Mouse (Mus musculus): ENCODE measurements around the gene Map1lc3b. TPM values are rescaled to one million over a fixed set of nuclear protein-coding genes. Genes with fewer than 3 reads are reported as not detected.

Gene Map1lc3b
- polyA plus RNA-seq, 1 experiment = 52.4 TPM

DNA sequence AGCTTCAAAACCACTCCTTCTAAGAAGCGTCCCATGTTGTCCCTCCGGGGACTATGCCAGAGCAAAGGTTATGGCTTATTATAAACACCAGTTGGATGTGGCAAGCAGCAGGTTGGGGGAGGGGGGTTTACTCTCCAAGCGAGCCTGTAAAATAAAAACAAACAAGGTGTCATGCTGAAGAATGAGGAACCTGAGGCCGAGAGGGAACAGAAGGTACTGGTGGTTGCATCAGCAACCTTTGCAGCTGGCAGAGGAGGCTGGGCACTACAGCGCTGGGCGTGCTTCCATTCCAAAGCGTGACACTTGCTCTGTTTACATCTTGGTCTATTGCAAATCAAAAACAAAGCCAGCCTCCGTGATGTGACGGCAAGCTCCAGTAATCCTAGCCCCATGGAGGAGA, 9.7 kb upstream of the Map1lc3b start:
- no peaks in the 10 kb centered on the region for H3K36me3 ChIP-seq (ENCODE audit: control insufficient read depth, insufficient read depth, low read length)
- H3K27ac ChIP-seq (ENCODE audit: insufficient read depth, low read length) = peak overlapping the region; percentile 0; the same call in 1 of the 2 replicates
- no peaks in the 10 kb centered on the region for H3K27me3 ChIP-seq (ENCODE audit: control insufficient read depth, insufficient read depth, low read length)
- TF ChIP-seq POLR2A (IDR thresholded peaks at IDR 0.05; ENCODE audit: low read depth, low read length) (no peak), CTCF (IDR thresholded peaks at IDR 0.05; ENCODE audit: extremely low read depth, insufficient read depth, insufficient read length, insufficient replicate concordance) (no peak)
- peaks cover 10% of the 10 kb centered on the region; the same call in 1 of the 2 replicates for H3K4me1 ChIP-seq (ENCODE audit: control insufficient read depth, insufficient read depth, insufficient read length)
- no peak for DNase-seq (ENCODE audit: low read depth in 1 of 2, low spot score in 2 of 2)
- 32% methylated on average over 9 of the region's 9 CpGs for WGBS
- H3K4me3 ChIP-seq (ENCODE audit: extremely low read depth, insufficient read depth, insufficient read length) = no peak overlapping the region

DNA sequence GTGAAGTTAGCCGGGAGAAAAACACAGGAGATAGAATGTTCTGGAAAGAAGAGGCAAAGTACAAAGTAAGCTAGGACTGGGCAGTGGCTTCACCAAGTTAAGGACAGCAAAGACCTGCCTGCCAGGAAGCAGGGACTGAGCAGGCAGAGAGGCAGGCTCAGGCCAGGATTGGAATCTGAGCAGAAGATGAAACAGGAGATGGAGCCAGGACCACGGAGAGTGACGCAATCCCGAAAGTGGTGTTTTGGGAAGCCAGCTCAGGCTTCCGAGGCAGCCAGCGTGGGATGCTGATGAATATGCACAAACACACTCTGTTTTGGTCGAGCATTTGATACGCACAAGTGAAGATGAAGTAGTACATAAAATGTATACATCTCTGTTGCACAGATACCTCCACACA, 6.5 kb upstream of the Map1lc3b start:
- WGBS = 71% methylated on average over 8 of the region's 8 CpGs
- Histone ChIP-seq H3K4me1 (ENCODE audit: control insufficient read depth, insufficient read depth, insufficient read length) (no peaks in the 10 kb centered on the region; the same call in 1 of the 2 replicates), H3K4me3 (ENCODE audit: extremely low read depth, insufficient read depth, insufficient read length) (no peak overlapping the region), H3K36me3 (ENCODE audit: control insufficient read depth, insufficient read depth, low read length) (no peaks in the 10 kb centered on the region), H3K27ac (ENCODE audit: insufficient read depth, low read length) (no peak overlapping the region), H3K27me3 (ENCODE audit: control insufficient read depth, insufficient read depth, low read length) (no peaks in the 10 kb centered on the region)
- TF ChIP-seq CTCF (IDR thresholded peaks at IDR 0.05; ENCODE audit: extremely low read depth, insufficient read depth, insufficient read length, insufficient replicate concordance) (no peak), POLR2A (IDR thresholded peaks at IDR 0.05; ENCODE audit: low read depth, low read length) (no peak)
- DNase-seq (ENCODE audit: low read depth in 1 of 2, low spot score in 2 of 2) = no peak

DNA sequence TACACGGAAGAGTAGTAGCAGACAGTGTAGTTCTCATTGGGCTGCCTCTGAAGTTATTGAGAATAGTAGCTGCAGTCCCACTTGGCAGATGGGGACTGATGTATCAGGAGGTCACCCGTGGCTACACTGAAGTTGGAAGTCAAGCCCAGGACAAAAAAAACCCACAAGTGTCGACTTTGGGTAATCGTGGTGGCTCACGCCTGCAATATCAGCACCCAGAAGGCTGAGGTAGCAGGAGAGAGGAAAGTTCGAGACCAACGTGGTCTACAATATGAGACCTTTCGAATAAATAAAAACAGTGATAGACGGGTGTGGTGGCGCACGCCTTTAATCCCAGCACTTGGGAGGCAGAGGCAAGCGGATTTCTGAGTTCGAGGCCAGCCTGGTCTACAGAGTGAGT, 5.4 kb upstream of the Map1lc3b start:
- Histone ChIP-seq H3K36me3 (ENCODE audit: control insufficient read depth, insufficient read depth, low read length) (no peaks in the 10 kb centered on the region), H3K4me1 (ENCODE audit: control insufficient read depth, insufficient read depth, insufficient read length) (no peaks in the 10 kb centered on the region; the same call in 1 of the 2 replicates), H3K27me3 (ENCODE audit: control insufficient read depth, insufficient read depth, low read length) (no peaks in the 10 kb centered on the region), H3K27ac (ENCODE audit: insufficient read depth, low read length) (peak overlapping the region; percentile 90; the same call in 1 of the 2 replicates), H3K4me3 (ENCODE audit: extremely low read depth, insufficient read depth, insufficient read length) (no peak overlapping the region; the same call in 1 of the 2 replicates)
- WGBS = 38% methylated on average over 13 of the region's 13 CpGs
- no peak for DNase-seq (ENCODE audit: low read depth in 1 of 2, low spot score in 2 of 2)
- TF ChIP-seq POLR2A (IDR thresholded peaks at IDR 0.05; ENCODE audit: low read depth, low read length) = no peak
- no peak for TF ChIP-seq CTCF (IDR thresholded peaks at IDR 0.05; ENCODE audit: extremely low read depth, insufficient read depth, insufficient read length, insufficient replicate concordance)

DNA sequence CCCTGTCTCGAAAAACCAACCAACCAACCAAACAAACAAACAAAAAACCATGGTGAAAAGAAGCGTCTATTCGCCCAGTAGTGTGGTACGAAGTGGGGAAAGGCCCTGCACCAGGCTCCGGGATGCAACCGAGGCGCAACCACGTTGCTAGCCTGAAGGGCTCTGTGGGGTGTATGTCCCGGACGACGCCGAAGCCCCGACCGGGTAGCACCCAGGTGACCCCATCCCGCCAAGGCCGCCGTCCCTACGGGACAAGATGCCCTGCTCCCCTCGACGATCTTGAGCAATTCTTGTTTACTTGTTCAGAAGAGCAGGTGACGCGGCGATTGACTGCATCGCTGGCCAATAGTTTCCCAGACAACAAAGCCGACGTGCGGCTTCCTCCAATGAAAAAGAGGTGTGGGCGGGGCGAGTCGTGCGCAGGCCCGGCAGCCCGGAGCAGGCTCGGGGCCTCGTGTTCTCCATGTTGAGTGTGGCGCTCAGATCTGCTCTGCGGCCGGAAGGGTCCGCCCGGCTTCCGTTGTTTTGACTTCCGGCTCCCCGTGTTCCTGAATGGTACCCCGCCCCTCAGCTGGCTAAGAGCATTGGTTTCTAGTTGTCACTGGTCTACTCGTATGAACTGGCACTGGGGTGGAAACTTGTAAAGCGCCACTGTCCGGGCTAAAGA, 4.9 kb upstream of the Map1lc3b start:
- no peaks in the 10 kb centered on the region; the same call in 1 of the 2 replicates for H3K4me1 ChIP-seq (ENCODE audit: control insufficient read depth, insufficient read depth, insufficient read length)
- TF ChIP-seq CTCF (IDR thresholded peaks at IDR 0.05; ENCODE audit: extremely low read depth, insufficient read depth, insufficient read length, insufficient replicate concordance) = no peak
- TF ChIP-seq POLR2A (IDR thresholded peaks at IDR 0.05; ENCODE audit: low read depth, low read length) = peak; percentile 94
- peak; percentile 99 to 100 for DNase-seq (ENCODE audit: low read depth in 1 of 2, low spot score in 2 of 2)
- H3K27ac ChIP-seq (ENCODE audit: insufficient read depth, low read length) = peak overlapping the region; percentile 90
- no peaks in the 10 kb centered on the region for H3K36me3 ChIP-seq (ENCODE audit: control insufficient read depth, insufficient read depth, low read length)
- 1% methylated on average over 47 of the region's 47 CpGs for WGBS
- no peaks in the 10 kb centered on the region for H3K27me3 ChIP-seq (ENCODE audit: control insufficient read depth, insufficient read depth, low read length)
- H3K4me3 ChIP-seq (ENCODE audit: extremely low read depth, insufficient read depth, insufficient read length) = peak overlapping the region; percentile 72

DNA sequence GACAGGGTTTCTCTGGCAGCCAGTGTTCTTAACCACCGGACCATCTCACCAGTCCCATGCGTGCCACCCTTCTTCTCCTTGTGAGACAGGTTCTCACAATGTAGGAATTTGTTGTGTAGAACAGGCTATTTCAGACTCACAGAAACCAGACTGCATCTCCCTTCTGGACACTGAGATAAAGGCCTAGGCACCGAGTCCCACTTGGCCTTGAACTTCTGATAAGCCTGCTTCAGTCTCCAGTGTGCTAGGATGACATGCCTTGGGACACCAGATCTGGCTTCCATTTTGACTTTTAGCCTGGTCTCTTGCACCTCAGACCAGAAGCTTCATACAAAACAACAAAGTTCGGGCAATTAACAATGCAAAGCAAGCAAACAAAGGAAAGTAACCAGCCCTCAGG, 1.4 kb upstream of the Map1lc3b start:
- H3K4me3 ChIP-seq (ENCODE audit: extremely low read depth, insufficient read depth, insufficient read length) = no peak overlapping the region
- no peak for DNase-seq (ENCODE audit: low read depth in 1 of 2, low spot score in 2 of 2)
- H3K4me1 ChIP-seq (ENCODE audit: control insufficient read depth, insufficient read depth, insufficient read length) = peaks cover 9% of the 10 kb centered on the region; the same call in 1 of the 2 replicates
- H3K36me3 ChIP-seq (ENCODE audit: control insufficient read depth, insufficient read depth, low read length) = peaks cover 2% of the 10 kb centered on the region; the same call in 1 of the 2 replicates
- no peaks in the 10 kb centered on the region for H3K27me3 ChIP-seq (ENCODE audit: control insufficient read depth, insufficient read depth, low read length)
- WGBS = 80% methylated on average over 4 of the region's 4 CpGs
- TF ChIP-seq POLR2A (IDR thresholded peaks at IDR 0.05; ENCODE audit: low read depth, low read length) = no peak
- TF ChIP-seq CTCF (IDR thresholded peaks at IDR 0.05; ENCODE audit: extremely low read depth, insufficient read depth, insufficient read length, insufficient replicate concordance) = no peak
- H3K27ac ChIP-seq (ENCODE audit: insufficient read depth, low read length) = no peak overlapping the region

DNA sequence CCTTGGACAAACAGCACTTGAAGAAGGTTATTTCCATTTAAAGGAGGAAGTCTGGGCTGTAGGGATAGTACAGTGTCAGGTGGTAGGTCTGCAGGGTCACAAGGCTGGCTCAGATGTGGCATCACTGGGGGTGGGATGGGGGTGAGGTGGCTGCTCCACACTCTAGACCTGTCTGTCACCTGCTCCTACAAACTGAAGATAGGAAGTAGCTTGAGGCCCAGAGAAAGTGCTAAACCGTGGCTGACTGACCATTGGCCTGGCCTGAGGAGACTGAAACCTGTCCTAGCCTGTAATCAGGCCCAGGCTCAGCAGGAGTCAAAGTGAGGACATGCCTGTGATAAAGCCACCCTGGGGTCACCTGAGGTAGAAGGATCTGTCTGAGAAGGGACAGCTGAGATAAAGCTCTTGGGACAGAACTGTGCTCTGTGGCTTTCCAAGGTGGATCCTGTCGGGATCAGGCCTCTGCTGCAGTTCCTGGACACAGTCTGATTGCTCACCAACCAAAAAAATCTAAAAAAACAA, 895 bp upstream of the Map1lc3b start:
- DNase-seq (ENCODE audit: low read depth in 1 of 2, low spot score in 2 of 2) = no peak
- H3K4me3 ChIP-seq (ENCODE audit: extremely low read depth, insufficient read depth, insufficient read length) = no peak overlapping the region
- TF ChIP-seq POLR2A (IDR thresholded peaks at IDR 0.05; ENCODE audit: low read depth, low read length) (no peak), CTCF (IDR thresholded peaks at IDR 0.05; ENCODE audit: extremely low read depth, insufficient read depth, insufficient read length, insufficient replicate concordance) (no peak)
- peaks cover 9% of the 10 kb centered on the region; the same call in 1 of the 2 replicates for H3K4me1 ChIP-seq (ENCODE audit: control insufficient read depth, insufficient read depth, insufficient read length)
- peak overlapping the region; percentile 3; the same call in 1 of the 2 replicates for H3K27ac ChIP-seq (ENCODE audit: insufficient read depth, low read length)
- 82% methylated on average over 2 of the region's 2 CpGs for WGBS
- H3K27me3 ChIP-seq (ENCODE audit: control insufficient read depth, insufficient read depth, low read length) = no peaks in the 10 kb centered on the region
- H3K36me3 ChIP-seq (ENCODE audit: control insufficient read depth, insufficient read depth, low read length) = peaks cover 7% of the 10 kb centered on the region
